Mouse (Mus musculus): ENCODE data around the gene Xrcc3.

The Xrcc3 gene

GRCm38 (mm10) chr12:111814769-111815762 is 1.4 kb upstream of the Xrcc3 start:
- DNase-seq (ENCODE audit: low spot score) = no peak

- DNase-seq (ENCODE audit: low spot score) = no peak
Measured at GRCm38 (mm10) chr12:111813111-111813765, 435 bp downstream of the Xrcc3 start.

GRCm38 (mm10) chr12:111812611-111813010 is 1.1 kb downstream of the Xrcc3 start:
- no peak for DNase-seq (ENCODE audit: low spot score)

GRCm38 (mm10) chr12:111812075-111812474 is 1.6 kb downstream of the Xrcc3 start:
- DNase-seq (ENCODE audit: low spot score) = no peak

GRCm38 (mm10) chr12:111809762-111810161 is 3.9 kb downstream of the Xrcc3 start:
- DNase-seq (ENCODE audit: low spot score) = peak; percentile 57

- DNase-seq (ENCODE audit: low spot score) = no peak
Measured at GRCm38 (mm10) chr12:111808775-111809174, 4.9 kb downstream of the Xrcc3 start.

- no peak for DNase-seq (ENCODE audit: low spot score)
Measured at GRCm38 (mm10) chr12:111803538-111803937, 10.1 kb downstream of the Xrcc3 start.

GRCm38 (mm10) chr12:111800459-111801183 is 13.1 kb downstream of the Xrcc3 start:
- no peak for DNase-seq (ENCODE audit: low spot score)

- DNase-seq (ENCODE audit: low spot score) = no peak
Measured at GRCm38 (mm10) chr12:111798493-111798892, 15.2 kb downstream of the Xrcc3 start.

- DNase-seq (ENCODE audit: low spot score) = no peak
Measured at GRCm38 (mm10) chr12:111797251-111797650, 16.4 kb downstream of the Xrcc3 start.

GRCm38 (mm10) chr12:111795180-111795895 is 18.3 kb downstream of the Xrcc3 start:
- no peak for DNase-seq (ENCODE audit: low spot score)

- no peak for DNase-seq (ENCODE audit: low spot score)
Measured at GRCm38 (mm10) chr12:111794526-111795179, 19.0 kb downstream of the Xrcc3 start.

GRCm38 (mm10) chr12:111794102-111794501 is 19.6 kb downstream of the Xrcc3 start:
- DNase-seq (ENCODE audit: low spot score) = no peak

GRCm38 (mm10) chr12:111791474-111792104 is 22.1 kb downstream of the Xrcc3 start:
- no peak for DNase-seq (ENCODE audit: low spot score)

GRCm38 (mm10) chr12:111790631-111791030 is 23.0 kb downstream of the Xrcc3 start:
- no peak for DNase-seq (ENCODE audit: low spot score)

GRCm38 (mm10) chr12:111790090-111790489 is 23.6 kb downstream of the Xrcc3 start:
- DNase-seq (ENCODE audit: low spot score) = no peak

- no peak for DNase-seq (ENCODE audit: low spot score)
Measured at GRCm38 (mm10) chr12:111787015-111787414, 26.7 kb downstream of the Xrcc3 start.

- DNase-seq (ENCODE audit: low spot score) = no peak
Measured at GRCm38 (mm10) chr12:111785174-111785573, 28.5 kb downstream of the Xrcc3 start.

- DNase-seq (ENCODE audit: low spot score) = no peak
Measured at GRCm38 (mm10) chr12:111779544-111779943, 34.1 kb downstream of the Xrcc3 start.

GRCm38 (mm10) chr12:111777919-111778318 is 35.8 kb downstream of the Xrcc3 start:
- DNase-seq (ENCODE audit: low spot score) = no peak

GRCm38 (mm10) chr12:111774845-111775244 is 38.8 kb downstream of the Xrcc3 start:
- DNase-seq (ENCODE audit: low spot score) = no peak
